Mouse (Mus musculus): ENCODE results near the gene Cpne5.

GRCm38 (mm10) chr17:29149766-29150165 is 88.2 kb downstream of the Cpne5 start:
- no peak for TF ChIP-seq EP300 (IDR thresholded peaks at IDR 0.05; ENCODE audit: low read depth)
- no peak for TF ChIP-seq CTCF (IDR thresholded peaks at IDR 0.05; ENCODE audit: low read depth)
